Mouse (Mus musculus) gonadal fat pad, adult 2 months (tissue): ENCODE measurements around the gene Marcksl1. TPM values are rescaled to one million over a fixed set of nuclear protein-coding genes. Genes with fewer than 3 reads are reported as not detected.

ENCODE experiments used
- DNase-seq: peaks from one replicate; pipeline ENCODE4 v3.0.0-alpha.2; 2012; ENCODE audit warnings: low read depth
- polyA plus RNA-seq: library from polyadenylated mRNA; depleted of rRNA; stranded (reverse); fragments of >200 nt; gene quantifications from 2 replicates; pipeline ENCODE4 v1.2.3, GENCODE M21; 2012; rRNA removed

Marcksl1 gene
- 29.9 and 48.8 TPM in 2 replicates for polyA plus RNA-seq

GRCm38 (mm10) chr4:129513086-129513767, at the start of gene Marcksl1:
Marcksl1 (plus strand) TSS chr4:129513581.
- no peak for DNase-seq

- no peak for DNase-seq
Measured at GRCm38 (mm10) chr4:129464286-129464815, 49.0 kb upstream of the Marcksl1 start.

- DNase-seq, result no peak
Measured at GRCm38 (mm10) chr4:129476047-129476446, 37.3 kb upstream of the Marcksl1 start.

GRCm38 (mm10) chr4:129479863-129480262, 33.5 kb upstream of the Marcksl1 start:
- no peak for DNase-seq

GRCm38 (mm10) chr4:129481090-129481489, 32.3 kb upstream of the Marcksl1 start:
- DNase-seq, result peak; percentile 88

GRCm38 (mm10) chr4:129490972-129491880, 22.2 kb upstream of the Marcksl1 start, which contains the start of the genes Tssk3 and Fam229a:
Tssk3 (minus strand) TSS chr4:129491022.
Fam229a (plus strand) TSS chr4:129491190.
- no peak for DNase-seq

GRCm38 (mm10) chr4:129494681-129495080, 18.7 kb upstream of the Marcksl1 start:
- no peak for DNase-seq

- no peak for DNase-seq
Measured at GRCm38 (mm10) chr4:129495672-129496562, 17.5 kb upstream of the Marcksl1 start.

GRCm38 (mm10) chr4:129496631-129497030, 16.8 kb upstream of the Marcksl1 start:
- DNase-seq, result no peak

GRCm38 (mm10) chr4:129498941-129499340, 14.4 kb upstream of the Marcksl1 start:
- DNase-seq, result no peak

GRCm38 (mm10) chr4:129500017-129500416, 13.4 kb upstream of the Marcksl1 start:
- no peak for DNase-seq

- DNase-seq, result no peak
Measured at GRCm38 (mm10) chr4:129500607-129501566, 12.5 kb upstream of the Marcksl1 start.

GRCm38 (mm10) chr4:129502327-129502888, 11.0 kb upstream of the Marcksl1 start:
- DNase-seq, result no peak

- no peak for DNase-seq
Measured at GRCm38 (mm10) chr4:129502901-129503444, 10.4 kb upstream of the Marcksl1 start.

- no peak for DNase-seq
Measured at GRCm38 (mm10) chr4:129505511-129505910, 7.9 kb upstream of the Marcksl1 start.

- no peak for DNase-seq
Measured at GRCm38 (mm10) chr4:129507434-129508236, 5.7 kb upstream of the Marcksl1 start.

- DNase-seq, result no peak
Measured at GRCm38 (mm10) chr4:129508237-129508515, 5.2 kb upstream of the Marcksl1 start.

GRCm38 (mm10) chr4:129508834-129509600, 4.4 kb upstream of the Marcksl1 start:
- DNase-seq, result no peak
